Mouse (Mus musculus) heart, postnatal 0 days (tissue): ENCODE measurements around the gene Acsf3.

Experiments
- CTCF ChIP-seq: IDR thresholded peaks from 2 replicates; pipeline ENCODE4 v1.5.1; 2016; ENCODE audit warnings: antibody characterized with exemption, control low read depth, low read depth
- EP300 ChIP-seq: IDR thresholded peaks from 2 replicates; pipeline ENCODE4 v1.6.1; 2016; ENCODE audit warnings: antibody characterized with exemption, low read depth

DNA sequence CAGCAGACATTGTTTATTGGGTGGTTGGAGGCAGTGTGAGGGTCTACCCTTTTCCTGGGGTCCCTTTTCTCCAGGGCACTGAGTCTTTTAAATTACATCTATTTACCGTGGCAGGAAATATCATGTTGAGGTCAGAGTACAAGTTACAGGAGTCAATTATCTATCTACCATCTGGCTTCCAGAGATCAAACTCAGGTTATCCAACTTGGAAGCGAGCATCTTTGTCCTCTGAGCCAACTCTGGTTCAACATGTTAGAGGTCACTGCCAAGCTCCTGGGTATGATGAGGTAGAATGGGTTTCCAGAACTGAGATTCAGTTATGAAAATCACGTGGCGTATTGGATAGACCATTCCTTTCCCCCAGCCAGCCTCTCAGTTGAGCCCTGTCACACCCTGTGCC is 79.8 kb downstream of the Acsf3 start:
- no peak for TF ChIP-seq CTCF
- no peak for TF ChIP-seq EP300
